Mouse (Mus musculus) E14TG2a.4 (cell line): Measurements from ENCODE around the gene Slc2a3.

Experiments
- CTCF ChIP-seq: conservative IDR thresholded peaks from 2 replicates; pipeline ENCODE4 v1.5.1; 2014; ENCODE audit warnings: low read length
- NANOG ChIP-seq: IDR thresholded peaks from 2 replicates; pipeline ENCODE4 v1.6.1; 2014; ENCODE audit warnings: borderline replicate concordance, low read length, mixed read lengths
- POU5F1 ChIP-seq: IDR thresholded peaks from 2 replicates; pipeline ENCODE4 v1.6.1; 2014; ENCODE audit warnings: low read length, borderline replicate concordance

GRCm38 (mm10) chr6:122768256-122768655 is 33.2 kb downstream of the Slc2a3 start:
- no peak for TF ChIP-seq CTCF
- TF ChIP-seq NANOG, result no peak
- no peak for TF ChIP-seq POU5F1
